Mouse (Mus musculus): ENCODE measurements at regions not wholly inside any gene's neighbourhood (a gene's known extent, or its start where the extent isn't known, plus 50 kb on each side); places are given as distances from the start of the nearest gene placed in this dataset.

- TF ChIP-seq CTCF (IDR thresholded peaks at IDR 0.05; ENCODE audit: low read depth) (peak; percentile 25; the same call in 1 of the 2 replicates), EP300 (IDR thresholded peaks at IDR 0.05; ENCODE audit: low read depth) (no peak)
Measured at GRCm38 (mm10) chr15:97603492-97603891, 102.1 kb downstream of the Rpap3 start.

Measured in liver, embryonic 14.5 days (tissue).